Mouse (Mus musculus) heart, embryonic 14.5 days (tissue): Measurements from ENCODE around the gene Ryk. TPM values are rescaled to one million over a fixed set of nuclear protein-coding genes. Genes with fewer than 3 reads are reported as not detected.

Experiments
- ATAC-seq: fragments of 200-750 bp; cut with Nextera tagmentation; 2 replicates; pipeline ENCODE4 v1.8.0; 2017; ENCODE audit warnings: low read depth, moderate TSS enrichment; ENCODE audit not compliant: insufficient number of reproducible peaks, insufficient read depth, low FRiP score
- H3K27ac ChIP-seq, 2 experiments: fragments of 200-500 bp in 1 of 2; fragments of 300-500 bp in 1 of 2; sonication (generic) in 1 of 2; replicated peaks in 1 of 2; 2 replicates each; pipeline ENCODE4 v1.5.1; 2012 to 2014; ENCODE audit warnings: low read depth in 2 of 2, low read length in 2 of 2, control low read depth in 1 of 2, mild to moderate bottlenecking in 1 of 2, mixed read lengths in 1 of 2; ENCODE audit not compliant: control insufficient read depth in 1 of 2, insufficient read depth in 1 of 2
- H3K27me3 ChIP-seq: fragments of 300-500 bp; sonication (generic); 2 replicates; pipeline ENCODE4 v1.6.1; 2014; ENCODE audit warnings: mild to moderate bottlenecking, low read length, control low read depth; ENCODE audit not compliant: control insufficient read depth, insufficient read depth
- H3K36me3 ChIP-seq: fragments of 300-500 bp; sonication (generic); 2 replicates; pipeline ENCODE4 v1.6.1; 2014; ENCODE audit warnings: mild to moderate bottlenecking, control low read depth, low read length, mixed read lengths; ENCODE audit not compliant: control insufficient read depth, insufficient read depth
- H3K4me1 ChIP-seq, 2 experiments: fragments of 200-500 bp in 1 of 2; fragments of 300-500 bp in 1 of 2; sonication (generic) in 1 of 2; 2 replicates each; pipeline ENCODE4 v1.6.1; 2012 to 2014; ENCODE audit warnings: low read length in 2 of 2, control low read depth in 1 of 2, mixed read lengths in 1 of 2; ENCODE audit not compliant: control insufficient read depth in 2 of 2, insufficient read depth in 2 of 2
- H3K4me2 ChIP-seq: fragments of 300-500 bp; sonication (generic); 2 replicates; pipeline ENCODE4 v1.6.1; 2014; ENCODE audit warnings: mild to moderate bottlenecking, low read length
- H3K4me3 ChIP-seq, 2 experiments: fragments of 200-500 bp in 1 of 2; fragments of 300-500 bp in 1 of 2; sonication (generic) in 1 of 2; 2 replicates each; pipeline ENCODE4 v1.5.1; 2012 to 2014; ENCODE audit warnings: low read length in 2 of 2, mild to moderate bottlenecking in 2 of 2, control low read depth in 1 of 2, low read depth in 1 of 2, moderate library complexity in 1 of 2; ENCODE audit not compliant: control insufficient read depth in 1 of 2, insufficient read depth in 1 of 2
- H3K9ac ChIP-seq: fragments of 300-500 bp; sonication (generic); 2 replicates; pipeline ENCODE4 v1.6.1; 2014; ENCODE audit warnings: mild to moderate bottlenecking, low read length
- H3K9me3 ChIP-seq: fragments of 300-500 bp; sonication (generic); 2 replicates; pipeline ENCODE4 v1.6.1; 2016; ENCODE audit warnings: low read length, control low read depth; ENCODE audit not compliant: control insufficient read depth
- WGBS: fragments of 180-500 bp; shearing (Covaris S2); extraction: QIAGEN DNeasy Blood & Tissue Kit; methylation state at CpG from one replicate; pipeline ENCODE4 v1.1.7; 2014; 5-methylcytosine and 5-hydroxymethylcytosine counted together
- polyA plus RNA-seq: library from polyadenylated mRNA; unstranded; fragments of >200 nt; fragmentation: Nextera tagmentation; extraction: Ambion mirVana; gene quantifications from 2 replicates; pipeline ENCODE4 v1.2.1, GENCODE M21; 2014

Gene Ryk
- polyA plus RNA-seq, 1 experiment from 2014 or later = 28.3 TPM

DNA sequence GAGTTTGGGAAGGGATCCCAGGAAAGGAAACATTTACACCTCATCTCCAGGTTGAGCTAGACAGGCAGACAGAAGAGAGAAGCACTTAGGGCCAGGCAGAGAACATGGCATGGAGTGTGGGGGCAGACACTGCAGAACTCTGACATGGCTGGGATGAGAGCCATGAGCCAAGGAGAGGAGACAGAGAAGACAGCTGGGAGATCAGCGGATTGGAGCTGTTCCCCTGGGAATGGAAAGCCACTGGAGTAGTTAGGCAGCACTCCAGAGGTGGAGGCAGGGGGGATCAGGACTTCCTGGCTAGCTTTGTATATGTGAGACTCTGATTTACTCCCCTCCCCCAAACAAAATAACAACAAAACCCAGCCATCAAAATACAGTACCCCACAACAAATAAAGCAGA lies 7.1 kb downstream of the Ryk start:
- Histone ChIP-seq H3K4me2 (no peak overlapping the region), H3K4me1 (peaks cover 44 to 80% of the 10 kb centered on the region in 2 experiments), H3K36me3 (no peaks in the 10 kb centered on the region), H3K9me3 (no peaks in the 10 kb centered on the region), H3K27me3 (no peaks in the 10 kb centered on the region), H3K9ac (no peak overlapping the region), H3K4me3 (no peak overlapping the region), H3K27ac (0 out of 4 replicates have a peak overlapping the region, but pooled peaks of 1 of the 2 experiments have one; percentile 3)
- WGBS = 33% methylated on average over 1 of the region's 1 CpGs
- ATAC-seq = no peak

DNA sequence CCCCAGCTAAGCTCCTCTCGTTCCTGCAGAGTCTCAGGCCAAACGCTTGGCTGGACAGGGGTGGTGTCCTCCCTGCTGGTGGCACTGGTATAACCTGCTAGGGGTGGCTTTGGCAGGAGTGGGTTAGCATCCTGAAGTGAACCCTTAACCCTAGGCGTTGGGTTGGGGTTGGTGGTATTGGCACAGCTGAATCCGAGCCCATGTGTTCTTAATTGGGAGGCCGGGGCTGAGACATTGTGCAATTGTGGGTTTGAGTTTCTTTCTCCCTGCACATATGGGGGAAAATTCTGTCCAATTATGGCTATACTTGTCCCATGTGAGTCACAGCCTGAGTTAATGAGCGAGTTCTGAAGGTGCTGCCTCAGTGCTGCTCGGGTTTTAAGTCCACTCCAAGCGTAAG lies 7.8 kb downstream of the Ryk start:
- H3K27ac ChIP-seq = no peak overlapping the region
- H3K4me3 ChIP-seq = no peak overlapping the region
- no peaks in the 10 kb centered on the region for H3K27me3 ChIP-seq
- H3K36me3 ChIP-seq = no peaks in the 10 kb centered on the region
- H3K9ac ChIP-seq = no peak overlapping the region
- 67% methylated on average over 8 of the region's 8 CpGs for WGBS
- ATAC-seq = no peak
- no peak overlapping the region for H3K4me2 ChIP-seq
- H3K4me1 ChIP-seq = peaks cover 44 to 81% of the 10 kb centered on the region in 2 experiments
- H3K9me3 ChIP-seq = no peaks in the 10 kb centered on the region

DNA sequence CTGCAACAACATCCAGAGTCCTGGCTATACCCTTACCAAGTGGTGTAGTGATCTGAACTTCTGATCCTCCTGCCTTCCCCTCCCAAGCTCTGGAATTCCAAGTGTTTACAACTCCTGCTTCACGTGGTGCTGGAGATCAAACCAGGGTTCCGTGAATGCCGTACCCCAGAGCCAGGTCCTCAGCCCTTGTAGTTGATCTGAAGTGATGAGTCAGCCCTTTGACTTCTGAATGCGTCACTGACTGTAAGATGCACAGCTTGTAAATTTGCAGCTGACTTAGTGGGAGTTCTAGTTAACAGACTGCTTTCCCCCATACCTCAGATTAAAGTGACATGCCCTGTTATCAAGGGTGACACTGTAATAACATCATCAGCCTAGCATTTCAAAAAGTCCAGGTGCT lies 8.9 kb downstream of the Ryk start:
- no peaks in the 10 kb centered on the region for H3K27me3 ChIP-seq
- no peak for ATAC-seq
- no peaks in the 10 kb centered on the region for H3K9me3 ChIP-seq
- H3K4me1 ChIP-seq = peaks cover 52 to 92% of the 10 kb centered on the region in 2 experiments
- H3K27ac ChIP-seq = peak overlapping the region; percentile 16 to 23; a peak in 1 of 4 replicates
- H3K4me3 ChIP-seq = no peak overlapping the region
- no peaks in the 10 kb centered on the region for H3K36me3 ChIP-seq
- H3K4me2 ChIP-seq = no peak overlapping the region
- H3K9ac ChIP-seq = no peak overlapping the region
- 17% methylated on average over 4 of the region's 4 CpGs for WGBS

DNA sequence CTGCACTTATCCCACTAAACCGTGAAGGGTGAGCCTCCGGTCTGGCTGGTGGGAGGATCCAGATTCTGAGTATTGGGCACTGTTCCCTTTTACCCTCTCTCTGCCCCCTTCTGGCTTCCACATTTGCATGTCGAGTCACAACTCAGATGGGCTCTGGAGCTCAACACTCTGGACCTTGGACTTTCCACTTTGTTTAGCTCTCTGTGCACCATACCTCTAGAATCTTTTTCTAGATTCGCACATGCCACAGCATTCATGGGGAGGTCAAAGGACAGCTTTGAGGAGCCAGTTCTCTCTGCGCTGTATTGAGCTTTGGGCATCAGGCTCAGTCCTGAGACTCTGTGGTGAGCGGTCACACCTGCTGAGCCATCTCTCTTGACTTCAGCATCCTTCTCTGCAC lies 11.1 kb downstream of the Ryk start:
- no peak overlapping the region for H3K27ac ChIP-seq
- H3K9ac ChIP-seq = no peak overlapping the region
- no peaks in the 10 kb centered on the region for H3K36me3 ChIP-seq
- no peak overlapping the region for H3K4me3 ChIP-seq
- no peaks in the 10 kb centered on the region for H3K27me3 ChIP-seq
- no peak; the same call in 1 of the 2 replicates for ATAC-seq
- 75% methylated on average over 6 of the region's 6 CpGs for WGBS
- H3K4me1 ChIP-seq = peaks cover 41 to 82% of the 10 kb centered on the region in 2 experiments
- no peaks in the 10 kb centered on the region for H3K9me3 ChIP-seq
- no peak overlapping the region for H3K4me2 ChIP-seq

- Histone ChIP-seq H3K4me3 (no peak overlapping the region), H3K27me3 (no peaks in the 10 kb centered on the region), H3K9me3 (no peaks in the 10 kb centered on the region), H3K9ac (no peak overlapping the region), H3K27ac (no peak overlapping the region), H3K4me1 (peaks cover 37 to 77% of the 10 kb centered on the region in 2 experiments), H3K36me3 (no peaks in the 10 kb centered on the region), H3K4me2 (no peak overlapping the region)
- 92% methylated on average over 5 of the region's 5 CpGs for WGBS
- ATAC-seq = no peak
Observed at GRCm38 (mm10) chr9:102846348-102846747, 11.6 kb downstream of the Ryk start.

DNA sequence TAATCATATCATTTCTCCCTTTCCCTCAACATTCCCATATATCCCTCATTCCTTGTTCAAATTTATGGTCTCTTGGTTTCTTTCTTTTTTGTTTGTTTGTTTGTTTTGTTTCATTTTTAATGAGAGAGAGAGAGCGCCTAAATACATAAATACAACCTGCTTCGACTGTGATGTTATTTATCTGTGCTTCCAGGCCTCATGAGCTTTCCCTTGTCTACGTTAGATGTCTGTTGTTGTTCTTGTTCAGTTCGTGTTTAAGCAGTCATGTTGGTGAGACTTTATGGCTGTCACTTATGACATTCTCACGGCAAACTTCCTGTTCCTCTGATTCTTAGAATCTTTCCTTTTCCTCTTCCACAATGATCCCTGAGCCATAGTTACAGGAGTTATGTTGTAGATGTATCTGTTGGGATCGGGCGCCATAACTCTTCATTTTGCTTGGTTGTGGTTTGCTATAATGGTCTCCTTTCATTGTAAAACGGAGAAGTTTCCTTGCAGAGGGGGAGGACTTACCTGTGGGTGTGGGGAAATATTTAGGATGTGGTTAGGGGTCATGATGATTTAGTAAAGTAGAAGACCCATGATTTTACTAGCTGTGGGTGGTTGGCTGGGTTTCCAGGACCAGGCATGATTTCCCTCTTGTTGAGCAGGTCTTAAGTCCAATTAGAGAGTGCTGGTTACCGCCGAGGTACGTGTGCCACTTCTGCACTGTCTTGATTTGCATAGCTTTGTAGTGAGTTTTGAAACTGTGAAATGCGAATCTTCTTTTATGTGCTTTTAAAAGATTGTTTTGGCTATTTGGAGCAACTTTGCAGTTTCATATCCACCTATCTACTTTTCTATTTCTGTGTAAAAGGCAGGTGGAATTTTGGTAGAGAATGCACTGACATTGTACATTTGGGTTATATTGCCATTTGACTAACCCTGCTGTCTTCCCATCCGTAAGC lies 17.6 kb downstream of the Ryk start:
- Histone ChIP-seq H3K9ac (no peak overlapping the region), H3K9me3 (peaks cover 9% of the 10 kb centered on the region), H3K4me1 (peaks cover 13 to 24% of the 10 kb centered on the region in 2 experiments), H3K27ac (no peak overlapping the region), H3K4me2 (no peak overlapping the region), H3K27me3 (no peaks in the 10 kb centered on the region), H3K4me3 (no peak overlapping the region), H3K36me3 (peaks cover 7% of the 10 kb centered on the region; the same call in 1 of the 2 replicates)
- no peak for ATAC-seq
- WGBS = 85% methylated on average over 13 of the region's 13 CpGs

DNA sequence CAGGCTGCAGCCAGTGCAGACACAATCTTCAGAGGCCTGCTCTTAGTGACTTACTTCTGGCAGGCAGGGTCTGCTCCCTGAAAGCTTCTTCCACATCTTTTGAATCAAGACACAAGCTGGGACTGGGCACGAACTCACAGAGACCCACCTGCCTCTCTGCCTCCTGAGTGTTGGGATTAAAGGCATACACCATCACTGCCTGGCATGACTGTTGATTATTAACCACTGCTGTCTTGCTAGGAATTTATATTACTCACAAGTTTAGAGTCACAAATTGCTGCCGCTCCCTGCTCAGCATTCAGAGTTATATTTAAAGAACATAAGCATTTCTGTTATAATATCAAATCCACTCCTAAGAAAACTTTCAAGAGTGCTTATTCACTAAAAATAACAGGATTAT lies 23.1 kb downstream of the Ryk start:
- Histone ChIP-seq H3K4me1 (peaks cover 18 to 30% of the 10 kb centered on the region in 2 experiments), H3K27ac (no peak overlapping the region), H3K27me3 (no peaks in the 10 kb centered on the region), H3K9ac (no peak overlapping the region), H3K4me2 (no peak overlapping the region), H3K36me3 (peaks cover 7% of the 10 kb centered on the region; the same call in 1 of the 2 replicates), H3K9me3 (peaks cover 9% of the 10 kb centered on the region), H3K4me3 (no peak overlapping the region)
- 97% methylated on average over 2 of the region's 2 CpGs for WGBS
- no peak for ATAC-seq
